Mouse (Mus musculus) erythroblast, embryonic 14.5 days (primary cell): ENCODE results near the gene Trpm3. TPM values are rescaled to one million over a fixed set of nuclear protein-coding genes. Genes with fewer than 3 reads are reported as not detected.
"Not testable (repeated sequence)": the region's sequence is repeated elsewhere in the genome, so short reads cannot be mapped to it uniquely, and the experiment has no call there.

Experiments
- H3K27me3 ChIP-seq: 2 replicates; pipeline ENCODE4 v1.6.1; 2012; ENCODE audit warnings: inconsistent platforms; ENCODE audit not compliant: control insufficient read depth
- H3K36me3 ChIP-seq: 2 replicates; pipeline ENCODE4 v1.6.1; 2012; ENCODE audit warnings: mild to moderate bottlenecking, inconsistent platforms; ENCODE audit not compliant: control insufficient read depth
- H3K4me1 ChIP-seq: 2 replicates; pipeline ENCODE4 v1.6.1; 2012; ENCODE audit warnings: inconsistent platforms; ENCODE audit not compliant: control insufficient read depth
- H3K4me3 ChIP-seq: replicated peaks from 2 replicates; pipeline ENCODE3; 2012; ENCODE audit warnings: moderate library complexity, mild to moderate bottlenecking, inconsistent platforms
- H3K9me3 ChIP-seq: 2 replicates; pipeline ENCODE4 v1.6.1; 2012; ENCODE audit warnings: low read length, inconsistent platforms, mixed read lengths; ENCODE audit not compliant: control insufficient read depth
- GATA1 ChIP-seq: IDR thresholded peaks from 2 replicates; pipeline ENCODE4 v1.6.1; 2012; ENCODE audit warnings: low read length, inconsistent platforms, mixed read lengths
- TAL1 ChIP-seq: IDR thresholded peaks from 3 replicates; pipeline ENCODE4 v1.6.1; 2012; ENCODE audit warnings: low read length, inconsistent platforms, mixed read lengths
- polyA plus RNA-seq: library from polyadenylated mRNA; stranded (reverse); fragments of >175 nt; gene quantifications from 2 replicates; pipeline ENCODE4 v1.2.3, GENCODE M21; 2012

Gene Trpm3
- polyA plus RNA-seq, 1 experiment = 0.02 TPM

GRCm38 (mm10) chr19:23024821-23025220 lies 886.0 kb downstream of the Trpm3 start:
- H3K4me1 ChIP-seq = no peaks in the 10 kb centered on the region
- H3K9me3 ChIP-seq = no peaks in the 10 kb centered on the region
- no peaks in the 10 kb centered on the region for H3K36me3 ChIP-seq
- H3K4me3 ChIP-seq = no peak overlapping the region
- TF ChIP-seq GATA1 (no peak), TAL1 (no peak)
- H3K27me3 ChIP-seq = no peaks in the 10 kb centered on the region

GRCm38 (mm10) chr19:23026427-23026826 lies 887.6 kb downstream of the Trpm3 start:
- H3K27me3 ChIP-seq = no peaks in the 10 kb centered on the region
- no peaks in the 10 kb centered on the region for H3K36me3 ChIP-seq
- no peak overlapping the region for H3K4me3 ChIP-seq
- H3K4me1 ChIP-seq = no peaks in the 10 kb centered on the region
- no peak for TF ChIP-seq TAL1
- no peak for TF ChIP-seq GATA1
- H3K9me3 ChIP-seq = no peaks in the 10 kb centered on the region

- no peak overlapping the region for H3K4me3 ChIP-seq
- no peaks in the 10 kb centered on the region for H3K27me3 ChIP-seq
- H3K9me3 ChIP-seq = no peaks in the 10 kb centered on the region
- H3K4me1 ChIP-seq = no peaks in the 10 kb centered on the region
- no peaks in the 10 kb centered on the region for H3K36me3 ChIP-seq
- TF ChIP-seq TAL1 = no peak
These were observed 889.4 kb downstream of the Trpm3 start for GRCm38 (mm10) chr19:23028283-23028682.

GRCm38 (mm10) chr19:23033343-23033742 lies 894.5 kb downstream of the Trpm3 start:
- not testable (repeated sequence) for H3K27me3 ChIP-seq, H3K36me3 ChIP-seq, H3K4me1 ChIP-seq, H3K9me3 ChIP-seq, H3K4me3 ChIP-seq

GRCm38 (mm10) chr19:23034117-23034516 lies 895.3 kb downstream of the Trpm3 start:
- no peak overlapping the region for H3K4me3 ChIP-seq
- no peaks in the 10 kb centered on the region for H3K9me3 ChIP-seq
- H3K4me1 ChIP-seq = no peaks in the 10 kb centered on the region
- no peaks in the 10 kb centered on the region for H3K27me3 ChIP-seq
- no peaks in the 10 kb centered on the region for H3K36me3 ChIP-seq
- TF ChIP-seq GATA1 (no peak), TAL1 (no peak)

GRCm38 (mm10) chr19:23034933-23035332 lies 896.1 kb downstream of the Trpm3 start:
- Histone ChIP-seq H3K4me3 (no peak overlapping the region), H3K9me3 (no peaks in the 10 kb centered on the region), H3K4me1 (no peaks in the 10 kb centered on the region), H3K27me3 (no peaks in the 10 kb centered on the region), H3K36me3 (no peaks in the 10 kb centered on the region)
- TF ChIP-seq TAL1 (no peak), GATA1 (no peak)

- H3K9me3 ChIP-seq = no peaks in the 10 kb centered on the region
- H3K36me3 ChIP-seq = no peaks in the 10 kb centered on the region
- H3K4me1 ChIP-seq = no peaks in the 10 kb centered on the region
- no peaks in the 10 kb centered on the region for H3K27me3 ChIP-seq
- no peak for TF ChIP-seq TAL1
- H3K4me3 ChIP-seq = no peak overlapping the region
These were observed 896.9 kb downstream of the Trpm3 start for GRCm38 (mm10) chr19:23035786-23036185.

GRCm38 (mm10) chr19:23036782-23037477 lies 898.1 kb downstream of the Trpm3 start:
- no peaks in the 10 kb centered on the region for H3K36me3 ChIP-seq
- no peak overlapping the region for H3K4me3 ChIP-seq
- no peaks in the 10 kb centered on the region for H3K4me1 ChIP-seq
- TF ChIP-seq GATA1 = no peak
- no peak for TF ChIP-seq TAL1
- H3K9me3 ChIP-seq = no peaks in the 10 kb centered on the region
- H3K27me3 ChIP-seq = no peaks in the 10 kb centered on the region

GRCm38 (mm10) chr19:23037499-23037898 lies 898.7 kb downstream of the Trpm3 start:
- H3K36me3 ChIP-seq = no peaks in the 10 kb centered on the region
- no peak overlapping the region for H3K4me3 ChIP-seq
- no peaks in the 10 kb centered on the region for H3K4me1 ChIP-seq
- no peaks in the 10 kb centered on the region for H3K27me3 ChIP-seq
- no peaks in the 10 kb centered on the region for H3K9me3 ChIP-seq
- TF ChIP-seq GATA1 (no peak), TAL1 (no peak)

GRCm38 (mm10) chr19:23038321-23038720 lies 899.5 kb downstream of the Trpm3 start:
- H3K9me3 ChIP-seq = no peaks in the 10 kb centered on the region
- H3K4me1 ChIP-seq = no peaks in the 10 kb centered on the region
- TF ChIP-seq GATA1 (no peak), TAL1 (no peak)
- H3K36me3 ChIP-seq = no peaks in the 10 kb centered on the region
- no peaks in the 10 kb centered on the region for H3K27me3 ChIP-seq
- no peak overlapping the region for H3K4me3 ChIP-seq
